Mouse (Mus musculus) MEL (cell line): ENCODE data around the gene Acss3. TPM values are rescaled to one million over a fixed set of nuclear protein-coding genes. Genes with fewer than 3 reads are reported as not detected.
A peak's percentile ranks its signal among the peaks of the same experiment; 100 is the strongest.

Experiments used
- DNase-seq: peaks from one replicate; pipeline ENCODE4 v3.0.0; 2011; ENCODE audit warnings: low read depth, low spot score
- H3K27ac ChIP-seq: 2 replicates; pipeline ENCODE4 v1.5.1; 2012; ENCODE audit warnings: low read depth, mild to moderate bottlenecking, control low read depth, low read length, moderate library complexity; ENCODE audit not compliant: control insufficient read depth
- H3K27me3 ChIP-seq, 2 experiments: fragments of 150-350 bp in 1 of 2; sonication (generic) in 1 of 2; 2 replicates each; pipeline ENCODE4 v1.6.1; 2012; ENCODE audit warnings: low read length in 2 of 2, mild to moderate bottlenecking in 2 of 2, improper control_type of control experiment in 1 of 2, moderate library complexity in 1 of 2; ENCODE audit not compliant: insufficient read depth in 2 of 2, control insufficient read depth in 1 of 2
- H3K36me3 ChIP-seq, 2 experiments: 2 replicates each; pipeline ENCODE4 v1.6.1; 2012 to 2014; ENCODE audit warnings: low read length in 2 of 2, improper control_type of control experiment in 1 of 2, inconsistent platforms in 1 of 2, mild to moderate bottlenecking in 1 of 2; ENCODE audit not compliant: insufficient read depth in 2 of 2, control insufficient read depth in 1 of 2
- H3K4me1 ChIP-seq, 2 experiments: fragments of 150-350 bp in 1 of 2; sonication (generic) in 1 of 2; 2 replicates each; pipeline ENCODE4 v1.6.1; 2012; ENCODE audit warnings: low read length in 2 of 2, improper control_type of control experiment in 1 of 2, mild to moderate bottlenecking in 1 of 2; ENCODE audit not compliant: insufficient read depth in 2 of 2, control insufficient read depth in 1 of 2
- H3K4me3 ChIP-seq, 2 experiments: fragments of 150-350 bp in 1 of 2; sonication (generic) in 1 of 2; 2 replicates each; pipeline ENCODE4 v1.5.1; 2012; ENCODE audit warnings: low read depth in 2 of 2, low read length in 2 of 2, mild to moderate bottlenecking in 2 of 2, moderate library complexity in 2 of 2, control low read depth in 1 of 2, improper control_type of control experiment in 1 of 2; ENCODE audit not compliant: control insufficient read depth in 1 of 2, insufficient read depth in 1 of 2
- H3K79me2 ChIP-seq: 2 replicates; pipeline ENCODE4 v1.6.1; 2012; ENCODE audit warnings: mild to moderate bottlenecking, low read length, moderate library complexity; ENCODE audit not compliant: control insufficient read depth, poor library complexity, insufficient read depth
- H3K9ac ChIP-seq: 2 replicates; pipeline ENCODE4 v1.6.1; 2012; ENCODE audit warnings: low read depth, mild to moderate bottlenecking, control low read depth, low read length, moderate library complexity; ENCODE audit not compliant: control insufficient read depth, poor library complexity, severe bottlenecking
- H3K9me3 ChIP-seq: fragments of 150-350 bp; sonication (generic); replicated peaks from 2 replicates; pipeline ENCODE4 v1.6.1; 2012; ENCODE audit warnings: mild to moderate bottlenecking, low read length, improper control_type of control experiment, moderate library complexity; ENCODE audit not compliant: insufficient read depth
- CTCF ChIP-seq, 3 experiments: IDR thresholded peaks in 2 of 3; conservative IDR thresholded peaks in 1 of 3; 2 replicates each; pipeline ENCODE4 v1.5.1; 2011 to 2012; ENCODE audit warnings: low read length in 3 of 3, low read depth in 2 of 3, mild to moderate bottlenecking in 2 of 3, improper control_type of control experiment in 1 of 3, inconsistent platforms in 1 of 3, mixed read lengths in 1 of 3, moderate library complexity in 1 of 3; ENCODE audit not compliant: control insufficient read depth in 1 of 3, insufficient read depth in 1 of 3, poor library complexity in 1 of 3, severe bottlenecking in 1 of 3
- KAT2A ChIP-seq: conservative IDR thresholded peaks from 2 replicates; pipeline ENCODE4 v1.6.1; 2012; ENCODE audit warnings: low read depth, low read length, improper control_type of control experiment, inconsistent platforms
- MEF2A ChIP-seq: IDR thresholded peaks from 2 replicates; pipeline ENCODE4 v1.6.1; 2014; ENCODE audit warnings: low read depth, mild to moderate bottlenecking, inconsistent platforms, low read length, improper control_type of control experiment; ENCODE audit not compliant: poor library complexity, insufficient replicate concordance, severe bottlenecking; ENCODE audit errors: extremely low read depth
- MYC ChIP-seq: IDR thresholded peaks from 2 replicates; pipeline ENCODE4 v1.6.1; 2011; ENCODE audit warnings: low read depth, mild to moderate bottlenecking, low read length, improper control_type of control experiment, moderate library complexity
- POLR2A ChIP-seq, 2 experiments: IDR thresholded peaks; 2 replicates each; pipeline ENCODE4 v1.6.1; 2011 to 2012; ENCODE audit warnings: low read length in 2 of 2, mild to moderate bottlenecking in 2 of 2, control low read depth in 1 of 2, improper control_type of control experiment in 1 of 2, low read depth in 1 of 2, moderate library complexity in 1 of 2; ENCODE audit not compliant: control insufficient read depth in 1 of 2, insufficient read depth in 1 of 2, poor library complexity in 1 of 2
- POLR2AphosphoS5 ChIP-seq: IDR thresholded peaks from 2 replicates; pipeline ENCODE4 v1.6.1; 2012; ENCODE audit warnings: low read depth, borderline replicate concordance, mild to moderate bottlenecking, inconsistent platforms, low read length, moderate library complexity, mixed read lengths
- RAD21 ChIP-seq: IDR thresholded peaks from 2 replicates; pipeline ENCODE4 v1.6.1; 2011; ENCODE audit warnings: mild to moderate bottlenecking, low read depth, low read length, improper control_type of control experiment
- SMC3 ChIP-seq: IDR thresholded peaks from 2 replicates; pipeline ENCODE4 v1.6.1; 2011; ENCODE audit warnings: low read depth, low read length, improper control_type of control experiment
- TAL1 ChIP-seq: IDR thresholded peaks from 2 replicates; pipeline ENCODE4 v1.6.1; 2012; ENCODE audit warnings: mild to moderate bottlenecking, inconsistent platforms, low read length, moderate library complexity, mixed read lengths
- TCF12 ChIP-seq: IDR thresholded peaks from 2 replicates; pipeline ENCODE4 v1.6.1; 2014; ENCODE audit warnings: low read depth, mild to moderate bottlenecking, inconsistent platforms, low read length, improper control_type of control experiment, moderate library complexity
- USF1 ChIP-seq: IDR thresholded peaks from 2 replicates; pipeline ENCODE4 v1.6.1; 2014; ENCODE audit warnings: low read depth, mild to moderate bottlenecking, inconsistent platforms, low read length, improper control_type of control experiment, moderate library complexity
- ZC3H11A ChIP-seq: IDR thresholded peaks from 2 replicates; pipeline ENCODE4 v1.6.1; 2012; ENCODE audit warnings: low read depth, mild to moderate bottlenecking, inconsistent platforms, low read length, improper control_type of control experiment
- ZKSCAN1 ChIP-seq: IDR thresholded peaks from 2 replicates; pipeline ENCODE4 v1.6.1; 2012; ENCODE audit warnings: low read depth, mild to moderate bottlenecking, inconsistent platforms, low read length, improper control_type of control experiment, moderate library complexity
- ZNF384 ChIP-seq: IDR thresholded peaks from 2 replicates; pipeline ENCODE4 v1.6.1; 2012; ENCODE audit warnings: low read depth, mild to moderate bottlenecking, inconsistent platforms, low read length, improper control_type of control experiment
- polyA plus RNA-seq, 2 experiments: library from polyadenylated mRNA; stranded (reverse) in 1 of 2; unstranded in 1 of 2; fragments of >175 nt in 1 of 2; fragments of >200 nt in 1 of 2; gene quantifications; 2 replicates each; pipeline versions ENCODE4 v1.2.1 to v1.2.4; 2012; ENCODE audit warnings: low replicate concordance in 2 of 2, low read depth in 1 of 2; ENCODE audit not compliant: insufficient read length in 2 of 2, insufficient read depth in 1 of 2, missing spikeins in 1 of 2
- total RNA-seq: library from RNA; depleted of rRNA; stranded (reverse); fragments of 300-350 nt; gene quantifications from 2 replicates; pipeline ENCODE4 v1.2.3, GENCODE M21; 2012

The Acss3 gene
- total and polyA plus RNA-seq, 3 experiments = not detected

- Histone ChIP-seq H3K4me1 (no peaks in the 10 kb centered on the region), H3K27ac (no peak overlapping the region), H3K27me3 (no peaks in the 10 kb centered on the region), H3K9ac (no peak overlapping the region), H3K36me3 (no peaks in the 10 kb centered on the region), H3K9me3 (no peaks in the 10 kb centered on the region)
- peak; percentile 30 for DNase-seq
- TF ChIP-seq MYC = no peak
- TF ChIP-seq TCF12 = no peak
- TF ChIP-seq ZKSCAN1 = peak; percentile 47; the same call in 1 of the 2 replicates
- TF ChIP-seq ZNF384 = peak; percentile 98
- no peak for TF ChIP-seq ZC3H11A
- TF ChIP-seq CTCF (IDR thresholded peaks at IDR 0.05 in 2 of 3, conservative IDR thresholded peaks at IDR 0.05 in 1 of 3; ENCODE audit: control insufficient read depth in 1 of 3, insufficient read depth in 1 of 3, low read depth in 2 of 3, low read length in 3 of 3, poor library complexity in 1 of 3, severe bottlenecking in 1 of 3) = peak in 1 of 3 experiments; percentile 53; a peak in 2 of 6 replicates
- TF ChIP-seq KAT2A = no peak
- TF ChIP-seq POLR2A (IDR thresholded peaks at IDR 0.05; ENCODE audit: control insufficient read depth in 1 of 2, insufficient read depth in 1 of 2, low read depth in 1 of 2, low read length in 2 of 2, poor library complexity in 1 of 2) = no peak
- TF ChIP-seq RAD21 = peak; percentile 66
- no peak for TF ChIP-seq USF1
- no peak for TF ChIP-seq MEF2A
- no peak for TF ChIP-seq TAL1
- TF ChIP-seq SMC3 = peak; percentile 49
- TF ChIP-seq POLR2AphosphoS5 = no peak
- TF ChIP-seq, all 39 proteins: peak for 5
- H3K79me2 ChIP-seq = no peaks in the 10 kb centered on the region
- H3K4me3 ChIP-seq = peak overlapping the region; percentile 28 to 41
Observed at GRCm38 (mm10) chr10:106932571-106933073, 190.8 kb downstream of the Acss3 start.

- Histone ChIP-seq H3K79me2 (no peaks in the 10 kb centered on the region), H3K27me3 (no peaks in the 10 kb centered on the region), H3K9ac (no peak overlapping the region), H3K9me3 (no peaks in the 10 kb centered on the region), H3K4me3 (no peak overlapping the region), H3K4me1 (no peaks in the 10 kb centered on the region), H3K27ac (no peak overlapping the region), H3K36me3 (no peaks in the 10 kb centered on the region)
- DNase-seq = no peak
- TF ChIP-seq KAT2A = no peak
Observed at GRCm38 (mm10) chr10:106928576-106929332, 194.7 kb downstream of the Acss3 start.
